In genomic region chr7:30785154-30785553, GRCm38 (mm10) we compare ENCODE assay signal across 22 mouse cellular contexts. TPM values are rescaled to one million over a fixed set of nuclear protein-coding genes. Genes with fewer than 3 reads are reported as not detected.
"Had no signal": no experiment of that assay in that cellular context is flagged by ENCODE, and none has a peak within 500 bp of the region (broad histone marks: within the 10 kb centered on the region; RNA-seq: fewer than 3 reads in every experiment).

No protein-coding gene starts in this region.

- H3K27ac ChIP-seq: layer of hippocampus, adult 2 months; limb, embryonic 12.5 days; liver, embryonic 13.5 days; midbrain, embryonic 12.5 days; stomach, embryonic 15.5 days had no signal

- ATAC-seq: inflammation-experienced regulatory T-cells, adult 6 months; liver, postnatal 0 days had no signal

- H3K36me3 ChIP-seq: limb, embryonic 12.5 days; liver, embryonic 13.5 days; midbrain, embryonic 12.5 days; stomach, embryonic 15.5 days had no signal

- DNase-seq: kidney, adult 18-20 months; kidney, postnatal 10 days; kidney, postnatal 4 days; liver; liver, embryonic 13.5 days; liver, postnatal 0 days; thymus, adult 2 months; thymus, postnatal 25 days had no signal

- H3K9me3 ChIP-seq: limb, embryonic 12.5 days; liver, embryonic 13.5 days; midbrain, embryonic 12.5 days; stomach, embryonic 15.5 days had no signal

- H3K4me2 ChIP-seq: limb, embryonic 12.5 days; liver, embryonic 13.5 days; midbrain, embryonic 12.5 days; stomach, embryonic 15.5 days had no signal

- H3K4me3 ChIP-seq: layer of hippocampus, adult 2 months; limb, embryonic 12.5 days; liver, embryonic 13.5 days; midbrain, embryonic 12.5 days; myocyte; stomach, embryonic 15.5 days had no signal

- H3K9ac ChIP-seq: limb, embryonic 12.5 days; liver, embryonic 13.5 days; liver, postnatal 0 days; midbrain, embryonic 12.5 days; stomach, embryonic 15.5 days had no signal

- H3K27me3 ChIP-seq: midbrain, embryonic 12.5 days; stomach, embryonic 15.5 days had no signal

- H3K4me1 ChIP-seq: limb, embryonic 12.5 days; liver, embryonic 13.5 days; stomach, embryonic 15.5 days had no signal

RNA-seq across cellular contexts. Expression of gene Krtdap, which starts 2.5 kb away (rescaled TPM):
- total RNA-seq: layer of hippocampus, adult 2 months; layer of hippocampus, postnatal 10 days; left cerebral cortex, postnatal 36 days; megakaryocyte-erythroid progenitor cell, adult 5-6 weeks; neutrophil, adult 5-6 weeks had no signal
- polyA plus RNA-seq: inflammation-experienced regulatory T-cells, adult 6 months; kidney, embryonic 14.5 days; limb, embryonic 12.5 days; liver, postnatal 0 days; midbrain, embryonic 12.5 days; myocyte; spleen, adult 2 months; testis, adult 2 months had no signal

RNA-seq across cellular contexts. Expression of gene Dmkn, which starts 21.6 kb away (rescaled TPM):
- total RNA-seq: megakaryocyte-erythroid progenitor cell, adult 5-6 weeks; neutrophil, adult 5-6 weeks had no signal
- polyA plus RNA-seq: inflammation-experienced regulatory T-cells, adult 6 months; limb, embryonic 12.5 days; liver, embryonic 13.5 days; myocyte had no signal

RNA-seq across cellular contexts. Expression of gene Ffar2, which starts 38.4 kb away (rescaled TPM):
- total RNA-seq: layer of hippocampus, adult 2 months; left cerebral cortex, postnatal 36 days had no signal
- polyA plus RNA-seq: kidney, embryonic 14.5 days; limb, embryonic 12.5 days; midbrain, embryonic 12.5 days; myocyte had no signal

RNA-seq across cellular contexts. Expression of gene Gapdhs, which starts 41.7 kb away (rescaled TPM):
- total RNA-seq: layer of hippocampus, adult 2 months; layer of hippocampus, postnatal 10 days; megakaryocyte-erythroid progenitor cell, adult 5-6 weeks; neutrophil, adult 5-6 weeks had no signal
- polyA plus RNA-seq: liver, embryonic 13.5 days; spleen, adult 2 months; urinary bladder, adult 2 months had no signal
